Mouse (Mus musculus) skeletal muscle tissue, adult 2 months (tissue): ENCODE measurements around the gene Ctsc.
"Not testable (repeated sequence)": the region's sequence is repeated elsewhere in the genome, so short reads cannot be mapped to it uniquely, and the experiment has no call there.

Experiments
- DNase-seq: peaks from one replicate; pipeline ENCODE4 v3.0.0-alpha.2; 2012; ENCODE audit warnings: low read depth, low spot score

Gene Ctsc

GRCm38 (mm10) chr7:88277858-88278627, at the start of gene Ctsc:
Ctsc (plus strand) TSS chr7:88278085.
- peak; percentile 80 for DNase-seq

DNA sequence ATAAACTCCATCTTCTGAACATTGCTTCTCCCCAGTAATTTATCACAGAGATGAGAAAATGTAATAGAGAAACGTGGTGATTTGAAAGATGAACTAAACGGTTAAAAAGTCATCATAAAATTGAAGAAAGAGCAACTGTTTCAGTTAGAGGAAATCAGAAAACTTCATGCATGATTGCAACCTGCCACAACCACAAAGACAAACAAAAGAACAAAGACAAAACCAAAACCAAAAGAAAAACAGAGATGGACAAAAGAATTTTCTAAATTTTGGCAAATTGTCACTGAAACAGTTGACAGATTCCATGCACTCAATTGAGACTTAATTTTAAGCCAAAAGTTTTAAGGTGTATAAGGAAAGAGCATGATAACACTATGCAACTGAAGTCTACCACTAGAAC, 48.8 kb upstream of the Ctsc start:
- DNase-seq, result no peak

- no peak for DNase-seq
These were observed 47.8 kb upstream of the Ctsc start for GRCm38 (mm10) chr7:88230121-88230520.

- no peak for DNase-seq
These were observed 46.9 kb upstream of the Ctsc start for GRCm38 (mm10) chr7:88230756-88231522.

DNA sequence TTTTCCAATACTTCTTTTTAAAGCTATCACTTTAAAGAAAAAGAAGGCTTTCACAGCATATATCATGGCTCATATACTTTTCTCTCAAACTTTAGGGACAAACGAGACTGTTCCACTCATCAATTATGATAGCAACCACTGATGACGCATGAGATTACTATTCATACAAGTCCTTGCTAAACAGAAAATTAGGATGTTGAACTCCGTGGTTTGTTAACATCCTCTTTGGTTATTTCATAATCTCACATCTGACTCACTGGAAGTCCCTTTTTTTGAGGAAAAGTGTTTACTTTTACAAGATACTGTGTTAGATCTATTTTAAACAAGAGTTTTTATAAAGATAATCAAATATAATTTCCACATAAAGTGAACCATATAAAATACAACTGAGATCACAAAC, 34.8 kb upstream of the Ctsc start:
- DNase-seq, result peak; percentile 18

DNA sequence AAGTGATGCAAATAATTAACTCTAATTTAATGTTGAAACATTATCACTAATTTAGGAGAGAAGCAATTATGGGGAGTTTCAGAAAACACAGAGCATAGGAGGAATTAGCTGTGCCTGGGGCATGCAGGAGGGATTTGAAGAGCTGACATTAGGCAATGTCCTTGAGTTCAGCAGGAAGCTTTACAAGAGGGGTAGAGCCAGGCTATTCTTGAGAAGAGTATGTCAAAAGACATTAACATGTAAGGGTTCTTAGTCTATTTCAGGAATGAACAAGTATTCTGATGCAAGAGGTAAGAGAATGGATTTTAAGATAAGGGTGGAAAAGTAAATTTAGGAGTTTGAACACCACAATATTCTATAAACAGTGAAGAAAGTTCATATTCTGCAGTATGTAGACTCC, 33.4 kb upstream of the Ctsc start:
- no peak for DNase-seq

DNA sequence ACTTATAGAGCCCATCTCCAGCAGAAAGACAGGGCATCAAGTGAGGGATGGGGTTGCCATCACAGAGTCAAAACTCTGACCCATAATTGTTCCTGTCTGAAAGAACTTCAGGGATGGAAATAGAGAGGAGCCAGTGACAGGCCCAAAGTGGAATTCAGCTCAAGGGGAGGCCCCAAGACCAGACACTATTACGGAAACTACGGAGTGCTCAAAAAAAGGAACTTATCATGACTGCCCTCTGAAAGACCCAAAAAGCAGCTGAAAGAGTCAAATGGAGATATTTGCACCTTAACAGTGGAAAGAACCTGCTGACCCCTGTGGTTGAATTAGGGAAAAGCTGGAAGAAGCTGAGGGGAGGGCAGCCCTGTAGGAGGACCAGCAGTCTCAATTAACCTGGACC, 27.5 kb upstream of the Ctsc start:
- not testable (repeated sequence) for DNase-seq

- DNase-seq, result no peak
These were observed 26.4 kb upstream of the Ctsc start for GRCm38 (mm10) chr7:88251535-88251934.

- DNase-seq, result no peak
These were observed 25.8 kb upstream of the Ctsc start for GRCm38 (mm10) chr7:88252129-88252528.

DNA sequence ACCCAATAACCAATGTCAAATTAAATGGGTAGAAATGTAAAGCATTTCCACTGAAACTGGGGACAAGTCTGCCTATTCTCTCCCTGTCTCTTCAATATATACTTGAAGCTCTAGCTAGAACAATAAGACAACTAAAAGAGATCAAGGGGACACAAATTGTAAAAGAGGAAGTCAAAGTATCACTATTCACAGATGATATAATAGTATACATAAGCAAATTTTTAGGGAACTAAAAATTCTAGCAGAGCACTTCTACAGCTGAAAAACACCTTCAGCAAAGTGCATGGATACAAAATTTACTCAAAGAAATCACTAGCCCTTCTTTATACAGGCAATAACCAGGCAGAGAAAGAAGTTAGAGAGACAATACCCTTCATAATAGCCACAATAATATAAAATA, 23.0 kb upstream of the Ctsc start:
- no peak for DNase-seq

DNA sequence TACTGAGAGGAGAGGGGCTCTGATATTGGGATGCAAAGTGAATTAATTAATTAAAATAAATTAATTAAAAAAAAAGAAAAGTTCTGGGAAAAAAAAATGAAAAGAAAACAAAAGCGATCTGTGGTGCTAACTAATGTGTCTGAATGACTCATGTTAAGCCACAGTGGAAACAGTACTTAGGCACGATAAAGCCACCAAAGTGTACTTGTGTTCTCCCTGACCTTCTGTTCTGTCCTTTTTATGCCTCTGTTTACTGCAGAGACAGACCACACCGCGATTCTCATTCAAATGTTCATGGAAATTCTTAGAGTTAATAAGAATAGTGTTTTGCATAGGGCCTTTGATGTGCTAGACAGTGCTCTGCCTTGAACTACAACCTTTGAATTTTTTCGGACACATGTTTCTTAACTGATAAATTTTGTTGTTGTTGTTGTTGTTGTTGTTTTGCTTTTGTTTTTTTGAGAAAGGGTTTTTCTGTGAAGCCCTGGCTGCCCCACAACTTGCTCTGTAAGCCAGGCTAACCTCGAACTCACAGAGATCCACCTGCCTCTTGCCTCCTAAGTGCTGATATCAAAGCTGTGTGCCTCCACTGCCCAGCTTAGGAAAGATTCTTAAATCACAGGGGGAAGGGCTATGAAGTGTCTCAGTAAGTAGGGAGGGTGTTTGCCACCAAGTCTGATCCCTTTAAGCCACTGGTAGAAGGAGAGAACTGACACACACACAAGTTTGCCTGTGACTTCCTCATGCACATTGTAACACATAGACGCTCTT, 18.5 kb upstream of the Ctsc start:
- DNase-seq, result no peak

DNA sequence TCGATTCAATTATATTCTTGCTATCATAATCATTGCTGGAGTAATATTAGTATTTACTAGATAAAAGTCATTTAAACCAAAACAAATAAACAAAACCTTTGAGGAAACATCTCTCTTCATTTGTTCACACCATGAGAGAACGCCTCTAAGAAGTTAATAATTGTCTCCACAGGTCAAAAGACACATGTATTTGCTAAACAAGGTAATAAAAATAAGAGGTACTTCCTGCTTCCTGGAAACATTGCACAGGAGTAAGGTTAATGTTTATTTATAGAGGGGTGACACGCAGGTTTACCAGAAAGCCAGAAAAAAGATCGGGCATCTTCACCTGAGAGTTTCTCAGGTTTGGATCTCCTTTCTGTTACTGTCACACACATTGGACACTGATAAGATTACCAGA, 16.1 kb upstream of the Ctsc start:
- DNase-seq, result no peak

DNA sequence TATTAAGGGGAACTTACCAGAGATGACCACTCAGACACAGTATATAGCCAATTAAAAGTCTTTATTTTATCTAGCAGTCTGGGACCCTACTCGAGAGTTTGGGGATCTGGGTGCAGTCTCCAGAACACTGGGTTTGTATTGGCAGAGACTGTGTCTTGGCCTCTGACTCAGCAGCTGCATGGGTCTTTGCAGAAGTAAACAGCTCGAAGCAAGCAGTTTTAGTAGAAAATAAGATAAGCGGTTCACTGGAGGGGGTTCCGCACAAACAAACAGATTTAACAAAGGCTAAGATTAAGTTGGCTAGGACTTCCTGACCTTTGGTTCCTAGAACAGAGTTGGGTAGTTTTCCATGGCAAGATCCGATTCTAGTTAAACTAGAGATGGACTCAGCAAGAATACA, 13.0 kb upstream of the Ctsc start:
- no peak for DNase-seq

GRCm38 (mm10) chr7:88269913-88270312, 8.0 kb upstream of the Ctsc start:
- no peak for DNase-seq

DNA sequence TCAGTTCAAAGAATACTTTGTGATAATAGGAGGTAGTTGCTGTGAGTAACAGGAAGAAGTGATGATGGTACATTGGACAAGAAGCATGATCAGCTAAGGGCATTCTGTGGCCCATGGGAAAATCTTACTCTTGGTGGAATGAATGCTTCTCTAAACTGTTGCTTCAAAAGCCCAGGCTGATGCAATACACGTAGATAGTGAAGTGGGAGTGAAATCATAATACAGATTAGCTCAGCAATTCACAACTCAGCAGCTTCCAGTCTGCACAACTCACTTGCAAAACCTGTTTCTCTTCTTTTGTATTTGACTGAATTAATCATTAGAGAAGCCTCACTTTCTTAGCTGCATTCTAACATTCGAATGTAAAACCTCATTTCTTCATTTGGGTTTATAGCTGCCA, 6.4 kb upstream of the Ctsc start:
- no peak for DNase-seq

GRCm38 (mm10) chr7:88276914-88277765, 745 bp upstream of the Ctsc start:
- DNase-seq, result no peak

GRCm38 (mm10) chr7:88278628-88279196, 827 bp downstream of the Ctsc start:
- no peak for DNase-seq

DNA sequence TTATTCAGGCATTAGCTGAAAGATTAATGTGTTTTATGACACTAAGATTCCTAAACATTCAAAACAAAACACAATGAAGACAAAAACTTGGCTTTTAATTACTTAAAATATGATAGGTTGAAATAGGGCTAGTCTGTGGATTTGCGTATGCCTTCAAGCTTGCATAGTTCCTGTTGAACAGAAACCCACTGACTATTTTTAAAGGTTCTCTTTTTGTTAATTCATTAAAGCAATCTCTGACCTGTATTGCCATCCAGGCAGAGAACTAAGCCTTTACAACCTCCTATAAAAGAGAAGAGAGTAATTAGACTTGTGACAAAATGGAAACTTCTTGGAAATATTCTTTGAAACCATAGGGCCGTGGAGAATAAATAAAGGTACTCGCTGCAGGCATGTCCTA, 7.4 kb downstream of the Ctsc start:
- no peak for DNase-seq

GRCm38 (mm10) chr7:88291036-88291435, 13.2 kb downstream of the Ctsc start:
- no peak for DNase-seq

DNA sequence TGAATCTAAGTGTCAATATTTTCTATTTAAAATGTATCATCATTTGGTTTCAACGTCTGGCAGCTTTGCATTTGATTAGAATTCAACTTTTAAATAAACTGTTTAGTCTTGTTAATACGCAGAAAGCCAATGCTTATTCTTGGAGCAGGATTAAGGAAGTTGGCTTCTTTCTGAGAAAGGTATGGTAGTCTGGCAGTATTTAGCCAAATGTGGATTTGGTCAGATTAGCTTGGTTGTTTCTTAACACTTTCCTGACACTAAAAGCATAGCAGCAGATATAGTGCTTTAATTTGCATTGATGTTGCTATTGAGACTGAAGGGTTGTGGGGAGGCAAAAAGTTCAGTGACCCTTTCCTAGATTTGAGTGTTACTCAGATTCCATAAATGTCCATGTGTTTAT, 14.2 kb downstream of the Ctsc start:
- no peak for DNase-seq

- DNase-seq, result no peak
These were observed 16.0 kb downstream of the Ctsc start for GRCm38 (mm10) chr7:88293907-88294306.
